Mouse (Mus musculus) megakaryocyte, embryonic 14.5 days (primary cell): ENCODE results near the gene Ptprr. TPM values are rescaled to one million over a fixed set of nuclear protein-coding genes. Genes with fewer than 3 reads are reported as not detected.

ENCODE experiments used
- H3K27me3 ChIP-seq: replicated peaks from 2 replicates; pipeline ENCODE3; 2012; ENCODE audit warnings: inconsistent platforms
- H3K36me3 ChIP-seq: replicated peaks from 2 replicates; pipeline ENCODE3; 2012; ENCODE audit warnings: low read length, inconsistent platforms, mixed read lengths
- H3K4me1 ChIP-seq: 2 replicates; pipeline ENCODE4 v1.6.1; 2012; ENCODE audit warnings: inconsistent platforms
- H3K4me3 ChIP-seq: replicated peaks from 2 replicates; pipeline ENCODE3; 2012; ENCODE audit warnings: moderate library complexity, mild to moderate bottlenecking, inconsistent platforms
- H3K9me3 ChIP-seq: 2 replicates; pipeline ENCODE4 v1.6.1; 2012; ENCODE audit warnings: inconsistent platforms
- FLI1 ChIP-seq: IDR thresholded peaks from 2 replicates; pipeline ENCODE4 v1.6.1; 2012; ENCODE audit warnings: low read length, inconsistent platforms, mixed read lengths
- GATA1 ChIP-seq: IDR thresholded peaks from 3 replicates; pipeline ENCODE4 v1.6.1; 2012; ENCODE audit warnings: mixed read lengths, low read length, inconsistent platforms, borderline replicate concordance
- polyA plus RNA-seq: library from polyadenylated mRNA; stranded (reverse); fragments of >175 nt; gene quantifications from 2 replicates; pipeline ENCODE4 v1.2.3, GENCODE M21; 2012; ENCODE audit warnings: low replicate concordance; ENCODE audit not compliant: insufficient read depth

The Ptprr gene
- polyA plus RNA-seq, 1 experiment, result not detected

DNA sequence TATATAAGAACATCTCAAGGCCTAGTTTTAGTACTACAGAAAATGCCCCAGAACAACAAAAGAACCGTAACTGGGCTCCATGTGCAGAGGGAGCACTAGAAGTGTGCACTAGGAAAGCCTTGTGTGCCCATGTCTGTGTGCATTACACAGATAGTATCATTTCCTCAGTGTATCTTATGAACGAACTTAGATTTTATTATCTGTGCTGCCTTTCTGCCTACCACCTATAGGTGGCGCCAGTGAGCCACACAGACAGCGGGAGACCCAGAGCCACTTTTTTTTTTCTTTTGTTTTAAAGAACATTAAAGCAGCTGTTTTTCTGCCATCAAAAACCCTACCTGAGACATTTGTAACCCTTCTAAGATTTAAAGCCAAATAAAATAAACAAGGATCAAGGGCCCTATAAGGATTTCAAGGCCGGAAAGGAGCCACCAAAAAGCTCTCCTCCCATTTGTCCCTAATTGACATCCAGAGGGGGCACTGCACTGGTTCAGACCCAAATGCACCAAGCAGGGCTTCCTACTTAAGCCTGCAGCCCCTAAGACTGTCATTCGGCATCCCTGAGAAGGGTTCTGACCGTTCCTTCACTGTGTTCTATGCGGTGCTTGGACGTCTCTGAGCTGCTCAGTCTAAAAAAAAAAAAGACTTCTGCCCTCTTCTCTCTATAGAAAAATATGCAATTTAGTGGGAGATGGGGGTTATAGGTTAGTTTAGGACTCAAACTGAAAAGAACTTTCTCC is 190.1 kb downstream of the Ptprr start:
- H3K4me1 ChIP-seq, result peaks cover 18% of the 10 kb centered on the region
- no peaks in the 10 kb centered on the region for H3K9me3 ChIP-seq
- H3K36me3 ChIP-seq, result no peaks in the 10 kb centered on the region
- H3K27me3 ChIP-seq, result peaks cover 9% of the 10 kb centered on the region
- TF ChIP-seq FLI1 (no peak), GATA1 (no peak)
- peak overlapping the region; percentile 86 for H3K4me3 ChIP-seq

DNA sequence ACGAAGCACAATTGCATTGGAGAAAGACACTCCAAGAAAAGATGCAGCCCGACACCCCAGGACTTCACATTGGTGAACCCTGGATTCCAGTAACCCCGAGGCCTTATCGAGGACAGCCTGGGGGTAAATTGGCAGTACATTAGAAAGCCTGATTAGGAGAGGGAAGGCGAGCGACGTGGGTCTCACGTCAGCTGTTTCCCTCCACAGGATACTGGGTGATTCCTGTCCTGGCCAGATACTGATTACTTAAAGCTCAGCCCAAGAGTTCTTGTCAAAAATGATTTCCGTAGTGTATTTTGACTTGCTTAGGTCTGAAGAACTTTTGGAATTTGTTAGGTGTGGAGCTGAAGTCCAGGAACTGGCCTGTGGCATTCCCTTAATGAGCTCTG is 190.7 kb downstream of the Ptprr start:
- TF ChIP-seq GATA1, result no peak
- TF ChIP-seq FLI1, result no peak
- H3K27me3 ChIP-seq, result peaks cover 9% of the 10 kb centered on the region
- H3K9me3 ChIP-seq, result no peaks in the 10 kb centered on the region
- H3K36me3 ChIP-seq, result no peaks in the 10 kb centered on the region
- H3K4me3 ChIP-seq, result peak overlapping the region; percentile 79
- peaks cover 18% of the 10 kb centered on the region for H3K4me1 ChIP-seq

DNA sequence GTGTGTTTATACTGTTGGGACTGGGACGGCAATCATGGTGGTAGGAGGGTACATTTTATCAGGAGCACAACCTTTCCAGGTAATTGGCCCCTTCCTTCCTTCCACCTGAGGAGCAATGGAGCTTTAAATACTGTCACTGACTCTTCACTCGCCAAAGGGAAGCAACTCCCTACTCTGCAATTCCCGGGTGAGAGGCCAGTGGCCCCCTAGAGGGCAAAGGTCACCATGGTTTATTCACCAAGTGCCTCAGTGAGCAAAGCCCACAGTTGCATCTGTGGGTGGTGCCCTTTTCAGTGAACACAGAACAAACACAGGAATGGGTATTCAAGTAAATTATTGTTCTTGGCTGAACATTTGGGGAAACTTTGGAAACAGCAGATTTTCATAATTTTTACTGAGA is 194.1 kb downstream of the Ptprr start:
- Histone ChIP-seq H3K4me3 (no peak overlapping the region), H3K36me3 (no peaks in the 10 kb centered on the region), H3K9me3 (no peaks in the 10 kb centered on the region), H3K4me1 (peaks cover 11% of the 10 kb centered on the region), H3K27me3 (peaks cover 8% of the 10 kb centered on the region)
- TF ChIP-seq GATA1, result no peak
- TF ChIP-seq FLI1, result no peak

DNA sequence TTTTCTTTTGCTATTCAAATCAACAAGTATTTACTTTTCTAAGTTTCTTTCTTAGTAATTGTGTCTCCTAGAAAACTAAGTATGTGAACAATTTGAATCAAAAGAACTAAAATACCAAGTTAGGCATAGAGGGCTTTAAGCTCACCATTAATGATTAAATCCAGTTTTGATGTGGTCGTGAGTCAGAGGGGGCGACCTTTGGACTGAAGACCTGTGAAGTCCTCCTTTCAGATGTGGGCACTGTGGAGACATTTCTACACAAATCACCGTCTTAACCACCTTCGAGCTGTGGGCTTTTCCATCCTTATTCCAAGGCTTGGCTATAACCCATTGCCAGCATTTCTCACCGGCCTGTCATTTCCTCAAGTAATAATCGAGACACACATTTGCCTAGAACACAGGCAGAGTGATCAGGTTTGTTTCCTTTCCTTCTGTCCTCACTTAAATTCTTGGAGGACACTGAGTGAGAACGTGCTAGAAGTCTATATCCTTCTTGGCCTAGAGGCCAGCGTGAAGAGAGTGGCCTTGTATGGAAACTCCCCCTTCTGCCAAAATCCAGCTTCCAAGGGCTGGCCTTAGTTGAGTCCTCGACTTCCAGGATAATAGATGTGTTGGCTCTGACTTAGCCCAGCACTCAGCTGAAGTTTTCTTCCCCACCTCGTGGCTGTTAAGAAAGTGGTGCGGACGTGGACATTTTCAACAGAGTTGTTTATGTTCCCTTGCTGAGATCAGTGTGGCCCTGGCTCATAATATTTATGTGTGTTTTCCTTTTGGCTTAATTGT is 202.5 kb downstream of the Ptprr start:
- TF ChIP-seq GATA1 (no peak), FLI1 (no peak)

DNA sequence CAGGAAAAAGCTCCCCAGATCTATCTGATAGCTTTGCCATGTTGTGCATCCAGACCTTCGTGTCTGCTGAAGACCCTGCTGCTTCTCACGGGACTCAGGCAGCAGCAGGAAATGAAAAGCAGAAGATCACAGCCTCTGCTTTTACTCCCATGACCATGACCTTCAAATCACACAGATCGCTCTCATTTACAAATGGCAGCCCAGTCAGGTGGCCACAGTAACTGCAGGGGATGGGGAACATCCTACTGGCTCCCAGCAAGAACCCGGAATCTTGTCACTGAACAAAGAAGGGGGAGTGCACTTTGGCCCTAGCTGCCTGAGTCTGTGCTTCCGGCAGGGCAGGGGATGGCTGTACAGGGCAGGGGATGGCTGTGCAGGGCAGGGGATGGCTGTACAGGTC is 217.3 kb downstream of the Ptprr start:
- TF ChIP-seq GATA1, result no peak
- TF ChIP-seq FLI1, result no peak
- no peaks in the 10 kb centered on the region; the same call in 1 of the 2 replicates for H3K4me1 ChIP-seq
- H3K36me3 ChIP-seq, result no peaks in the 10 kb centered on the region
- H3K4me3 ChIP-seq, result peak overlapping the region; percentile 28
- H3K9me3 ChIP-seq, result no peaks in the 10 kb centered on the region
- no peaks in the 10 kb centered on the region for H3K27me3 ChIP-seq

More for the DNA sequence above, 202.5 kb downstream of the Ptprr start:
- Histone ChIP-seq H3K36me3 (no peaks in the 10 kb centered on the region), H3K9me3 (peaks cover 9% of the 10 kb centered on the region), H3K4me3 (no peak overlapping the region), H3K4me1 (no peaks in the 10 kb centered on the region), H3K27me3 (no peaks in the 10 kb centered on the region)

DNA sequence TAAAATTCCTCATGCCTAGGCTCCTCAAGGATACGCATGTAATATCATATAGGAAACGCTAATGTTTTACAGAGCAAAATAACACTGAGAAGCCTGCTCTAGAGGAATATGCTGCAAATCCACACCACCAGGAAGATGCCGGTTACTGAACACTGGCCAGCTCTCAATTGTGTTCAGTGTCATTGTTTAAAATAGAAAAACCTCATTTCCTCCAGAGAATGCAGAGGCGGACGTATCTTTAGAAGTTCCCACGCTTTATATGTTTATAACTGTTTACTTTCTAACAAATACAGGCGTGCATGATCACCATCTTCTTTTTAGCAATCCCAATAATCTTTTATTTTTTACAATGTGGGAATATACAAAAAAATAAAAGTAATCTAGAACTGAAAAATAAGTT is 224.2 kb downstream of the Ptprr start:
- Histone ChIP-seq H3K4me3 (no peak overlapping the region), H3K36me3 (no peaks in the 10 kb centered on the region), H3K9me3 (peaks cover 7% of the 10 kb centered on the region; the same call in 1 of the 2 replicates), H3K27me3 (no peaks in the 10 kb centered on the region), H3K4me1 (no peaks in the 10 kb centered on the region)
- TF ChIP-seq GATA1 (no peak), FLI1 (no peak)

DNA sequence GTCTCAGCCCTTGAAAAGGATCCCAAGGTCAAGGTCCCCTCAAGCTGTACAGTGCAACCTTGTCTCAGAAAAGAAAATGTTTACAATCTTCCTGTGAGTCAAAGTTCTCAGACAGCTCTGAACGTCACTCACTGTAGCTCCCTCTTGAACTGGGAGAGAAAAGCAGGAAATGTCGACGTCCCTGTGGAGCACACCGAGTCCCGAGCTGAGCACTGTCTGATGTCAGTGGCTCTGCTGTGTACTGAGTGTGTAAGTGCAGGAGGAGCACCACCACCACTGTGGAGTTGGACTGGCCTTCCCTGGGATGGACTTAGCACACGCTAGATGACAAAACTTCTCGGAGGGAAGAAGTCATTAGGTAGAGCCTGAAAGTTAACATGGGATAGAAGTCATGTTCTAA is 225.4 kb downstream of the Ptprr start:
- TF ChIP-seq GATA1 (no peak), FLI1 (no peak)
- H3K9me3 ChIP-seq, result peaks cover 15% of the 10 kb centered on the region
- no peaks in the 10 kb centered on the region for H3K36me3 ChIP-seq
- H3K4me1 ChIP-seq, result no peaks in the 10 kb centered on the region
- peak overlapping the region; percentile 30 for H3K4me3 ChIP-seq
- H3K27me3 ChIP-seq, result no peaks in the 10 kb centered on the region

DNA sequence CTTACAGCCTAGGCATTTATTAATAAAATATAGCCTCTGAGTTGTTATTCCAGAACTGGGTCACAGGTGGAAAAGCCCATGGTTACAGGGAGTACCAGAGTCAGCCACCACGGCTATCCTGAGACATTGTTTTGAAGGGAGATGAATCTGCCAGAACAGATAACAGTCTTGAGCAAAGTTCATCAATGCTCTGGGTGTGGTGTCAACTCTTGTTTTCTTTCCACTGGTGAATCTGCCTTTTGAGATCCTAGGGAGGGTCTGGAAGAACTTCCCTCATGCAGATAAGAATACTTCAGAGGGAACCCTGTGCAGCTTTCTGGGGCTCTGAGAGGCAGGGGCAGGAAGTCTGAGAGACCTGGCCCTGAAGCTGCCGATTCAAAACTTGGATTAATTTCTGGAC is 227.6 kb downstream of the Ptprr start:
- Histone ChIP-seq H3K4me1 (no peaks in the 10 kb centered on the region), H3K4me3 (no peak overlapping the region), H3K36me3 (no peaks in the 10 kb centered on the region), H3K27me3 (no peaks in the 10 kb centered on the region), H3K9me3 (peaks cover 19% of the 10 kb centered on the region)
- no peak for TF ChIP-seq GATA1
- TF ChIP-seq FLI1, result no peak

DNA sequence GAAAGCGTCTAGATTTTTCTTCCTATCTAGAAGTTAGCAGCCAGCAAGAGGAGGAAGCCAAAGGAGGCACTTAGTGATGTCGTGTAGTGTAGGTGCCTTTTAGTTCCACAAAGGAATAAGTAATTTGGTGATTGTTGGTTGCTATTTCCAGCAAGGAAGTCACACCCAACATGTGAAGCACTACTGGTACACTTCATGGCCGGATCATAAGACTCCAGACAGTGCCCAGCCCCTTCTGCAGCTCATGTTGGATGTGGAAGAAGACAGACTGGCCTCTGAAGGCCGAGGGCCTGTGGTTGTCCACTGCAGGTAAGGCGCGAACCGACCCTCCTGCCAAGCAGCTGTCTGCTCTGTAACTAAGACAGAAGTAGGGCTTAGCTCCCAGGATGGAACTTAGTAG is 234.7 kb downstream of the Ptprr start:
- no peak for TF ChIP-seq GATA1
- no peak for TF ChIP-seq FLI1
- H3K4me1 ChIP-seq, result no peaks in the 10 kb centered on the region
- no peak overlapping the region for H3K4me3 ChIP-seq
- no peaks in the 10 kb centered on the region for H3K36me3 ChIP-seq
- H3K27me3 ChIP-seq, result no peaks in the 10 kb centered on the region
- H3K9me3 ChIP-seq, result peaks cover 9% of the 10 kb centered on the region

DNA sequence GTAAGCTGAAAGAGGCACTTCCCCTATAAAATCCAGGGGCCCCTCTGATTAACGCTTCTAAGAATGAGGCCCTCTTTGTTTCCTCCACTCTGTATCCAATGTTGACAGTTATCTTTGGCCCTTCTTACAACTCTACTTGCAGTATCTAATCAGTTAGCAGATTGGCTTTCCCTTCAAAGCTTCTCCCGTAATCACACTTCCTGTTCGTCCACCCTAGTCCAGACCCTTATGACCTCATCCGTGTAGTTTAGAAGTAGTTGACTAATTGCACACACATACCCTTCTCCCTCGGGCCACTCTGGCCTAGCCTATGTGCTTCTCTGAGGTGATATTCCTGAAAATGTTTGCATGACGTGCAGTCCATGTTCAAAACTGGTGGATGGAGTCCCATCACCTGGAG is 236.0 kb downstream of the Ptprr start:
- Histone ChIP-seq H3K4me1 (no peaks in the 10 kb centered on the region), H3K36me3 (no peaks in the 10 kb centered on the region), H3K27me3 (no peaks in the 10 kb centered on the region), H3K4me3 (no peak overlapping the region), H3K9me3 (no peaks in the 10 kb centered on the region)
- TF ChIP-seq FLI1 (no peak), GATA1 (no peak)
